Mouse (Mus musculus) heart, adult 11 months (tissue): Measurements from ENCODE around the gene Stard3nl.
A peak's percentile ranks its signal among the peaks of the same experiment; 100 is the strongest.
"Not testable (repeated sequence)": the region's sequence is repeated elsewhere in the genome, so short reads cannot be mapped to it uniquely, and the experiment has no call there.

Experiments used
- DNase-seq: peaks from one replicate; pipeline ENCODE4 v3.0.0; 2022

Gene Stard3nl

DNA sequence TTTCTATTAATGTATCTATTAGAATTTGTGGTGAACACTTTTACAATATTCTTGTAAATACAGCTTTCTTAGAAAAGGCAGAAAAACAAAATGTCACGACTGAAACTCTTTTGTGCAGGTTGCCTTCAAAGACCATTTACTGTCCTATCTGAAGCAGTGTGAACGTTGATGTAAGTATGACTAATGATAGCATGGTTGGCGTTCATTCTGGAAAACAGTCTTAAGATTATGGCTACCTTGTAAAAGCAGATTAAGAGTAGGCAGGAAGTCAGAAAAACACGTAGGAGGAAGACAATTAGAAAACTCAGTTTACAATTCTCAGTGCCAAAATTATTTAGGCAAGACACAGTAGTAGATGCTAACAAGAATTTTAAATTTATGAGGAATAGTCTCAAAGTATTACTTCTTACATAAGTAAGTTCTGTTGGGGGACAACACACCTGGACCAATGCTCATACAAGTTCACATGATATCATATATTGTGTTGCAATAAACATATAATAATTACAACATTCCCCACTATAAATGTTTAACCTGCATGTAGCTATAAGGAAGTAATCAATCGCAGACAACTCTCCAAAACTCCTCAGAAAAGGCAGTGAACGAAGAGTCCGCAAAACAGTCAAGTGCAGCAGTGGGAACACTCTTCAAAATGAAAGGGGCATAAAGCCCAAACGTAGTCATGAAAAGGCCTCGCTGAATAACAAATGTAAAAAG is 14.3 kb downstream of the Stard3nl start:
- no peak for DNase-seq

DNA sequence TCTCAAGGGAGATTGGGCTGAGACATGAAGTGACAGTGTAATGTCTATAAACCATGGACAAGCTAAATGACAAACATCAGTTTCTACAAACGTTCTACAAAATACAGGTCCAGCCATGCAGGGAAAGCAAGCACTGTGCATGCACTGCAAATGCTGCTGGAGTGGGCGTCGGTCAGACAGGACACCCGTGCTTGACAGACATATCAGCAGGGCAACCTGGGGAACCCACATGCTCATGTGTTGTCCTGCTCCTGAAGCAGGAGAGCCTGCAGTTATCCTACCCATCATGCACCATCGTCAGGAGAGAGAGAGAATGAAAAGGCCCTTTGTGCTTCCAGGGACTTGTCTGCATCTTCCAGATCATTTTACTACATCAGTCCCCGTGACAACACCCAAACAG is 16.3 kb downstream of the Stard3nl start:
- DNase-seq: no peak

DNA sequence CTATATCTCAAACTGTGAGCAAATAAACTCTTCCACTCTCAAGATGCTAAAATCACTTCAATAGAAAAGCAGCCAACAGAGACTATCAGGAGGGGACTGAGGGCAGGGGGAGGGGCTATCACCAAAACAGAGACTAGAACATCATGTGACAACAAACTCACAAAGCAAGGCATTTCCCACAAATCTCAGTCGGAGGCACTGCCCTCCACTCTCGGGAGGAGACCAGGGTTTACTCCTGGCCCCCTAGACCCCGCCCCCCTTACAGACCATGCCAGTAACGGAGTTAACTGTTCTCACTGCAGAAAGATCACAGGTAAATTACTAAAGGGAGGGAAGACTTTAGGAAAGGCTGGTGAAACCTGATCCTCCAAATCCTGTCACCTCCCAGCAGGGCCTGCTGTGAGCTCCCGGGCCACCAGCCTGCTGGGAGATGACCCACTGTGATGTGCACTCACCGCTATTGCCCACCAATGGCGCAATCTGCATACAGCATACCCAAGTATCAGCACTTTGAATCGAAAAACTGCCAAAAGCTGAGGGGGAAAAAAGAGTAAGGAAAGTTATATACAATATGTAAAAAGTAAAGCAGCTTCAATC is 23.4 kb downstream of the Stard3nl start:
- no peak for DNase-seq

- peak; percentile 33 for DNase-seq
Measured at GRCm38 (mm10) chr13:19368817-19369216, 26.8 kb downstream of the Stard3nl start.

- DNase-seq: peak; percentile 45
Measured at GRCm38 (mm10) chr13:19367536-19367935, 28.1 kb downstream of the Stard3nl start.

DNA sequence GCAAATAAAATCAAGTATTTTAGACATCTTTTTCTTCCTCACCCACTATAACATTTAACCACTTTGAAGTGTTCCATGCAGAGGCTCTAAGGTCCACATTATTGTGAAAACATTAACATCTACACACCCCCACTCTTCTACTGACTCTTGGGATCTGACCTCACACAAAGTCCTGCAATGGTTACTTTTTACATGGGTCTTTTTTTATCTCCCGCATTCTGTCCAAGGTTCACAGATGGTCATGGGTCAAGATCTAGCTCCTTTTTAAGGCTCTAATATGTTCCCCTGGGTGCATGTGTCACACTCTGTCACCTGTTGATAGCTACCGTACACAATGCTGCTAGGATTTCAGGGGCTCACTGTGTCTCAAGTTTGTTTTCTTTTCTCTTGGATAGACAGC is 28.7 kb downstream of the Stard3nl start:
- peak; percentile 72 for DNase-seq

DNA sequence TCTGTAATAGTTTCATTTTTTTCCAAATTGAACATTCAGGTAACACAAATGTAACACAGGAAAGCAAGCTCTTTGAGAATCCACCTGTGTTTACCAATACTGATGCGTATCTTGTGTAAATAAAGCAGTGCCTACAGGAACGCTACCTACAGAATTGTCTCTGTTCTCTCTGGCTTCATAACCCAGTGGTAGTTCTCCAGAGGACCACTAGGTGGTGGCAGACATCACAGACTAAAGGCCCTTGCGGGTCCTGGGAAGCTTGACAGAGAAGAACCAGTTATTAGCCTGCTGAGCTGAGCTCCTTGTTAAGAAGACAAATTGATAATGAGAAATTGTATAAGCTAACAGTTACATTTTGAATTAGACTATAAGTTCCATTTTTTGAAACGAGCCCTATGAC is 30.0 kb downstream of the Stard3nl start:
- DNase-seq: peak; percentile 76

DNA sequence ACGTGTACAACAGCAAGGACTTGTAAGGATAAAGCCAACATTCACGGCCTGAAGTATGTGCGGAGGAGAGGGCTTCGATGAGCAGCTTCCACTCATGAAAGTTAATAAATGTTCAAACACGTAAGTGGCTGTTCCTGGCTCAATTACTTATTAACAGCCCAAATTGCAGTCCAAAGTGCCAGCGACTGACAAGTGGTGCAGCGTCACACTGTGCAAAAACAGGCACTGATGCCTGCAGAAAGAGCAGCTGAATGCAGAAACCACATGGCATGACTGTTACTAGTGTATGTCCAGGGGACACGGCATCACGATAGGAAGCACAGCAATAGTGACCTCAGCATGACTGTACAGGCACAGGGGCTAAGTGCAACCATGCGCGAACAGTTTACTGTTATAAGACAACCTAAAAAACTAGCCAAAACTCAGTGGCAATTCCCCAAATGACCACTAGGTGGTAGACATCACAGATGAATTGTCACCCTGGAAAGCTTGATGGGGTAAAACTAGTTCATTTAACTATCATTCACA is 31.3 kb downstream of the Stard3nl start:
- peak; percentile 89 for DNase-seq

- DNase-seq: peak; percentile 33
Measured at GRCm38 (mm10) chr13:19362358-19362757, 33.2 kb downstream of the Stard3nl start.

DNA sequence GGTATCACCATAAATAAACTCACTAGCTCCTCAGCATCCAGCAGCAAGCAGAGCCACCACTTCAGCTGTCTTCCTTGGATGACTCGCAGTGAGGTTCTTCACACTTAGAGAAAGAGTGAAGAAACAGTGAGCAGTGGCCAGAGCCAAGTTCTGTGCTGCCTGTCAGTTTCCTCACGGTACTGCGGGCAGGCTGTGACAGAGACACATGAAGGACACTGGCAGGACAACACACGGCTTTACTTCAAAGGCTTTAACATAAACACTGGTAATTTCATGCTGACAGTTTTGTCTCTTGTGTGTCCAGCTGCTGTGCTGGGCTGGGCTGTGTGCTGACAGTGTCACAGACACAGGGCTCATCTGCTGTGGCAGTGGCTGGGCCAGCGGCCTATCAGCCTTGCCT is 37.6 kb downstream of the Stard3nl start:
- DNase-seq: peak; percentile 66

DNA sequence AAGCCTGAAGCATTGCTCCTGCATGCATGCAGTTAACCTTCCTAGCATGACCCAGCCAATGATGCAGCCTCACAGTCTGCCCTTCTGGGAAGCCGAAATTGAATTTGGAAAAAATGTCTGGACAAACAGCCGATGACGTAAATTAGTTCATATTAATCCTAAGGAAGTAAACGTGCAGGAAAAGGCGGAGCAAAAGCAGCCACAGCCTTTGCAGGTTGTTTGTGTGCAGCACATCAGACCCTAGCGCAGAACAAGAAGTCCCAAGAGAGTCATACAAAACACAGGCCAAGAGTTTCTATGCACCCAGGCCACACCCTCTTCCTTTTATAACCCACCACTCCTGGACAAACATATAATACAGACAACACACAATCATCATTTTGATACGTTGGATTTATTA is 38.3 kb downstream of the Stard3nl start:
- DNase-seq: peak; percentile 93

- DNase-seq: peak; percentile 82
Measured at GRCm38 (mm10) chr13:19356720-19357119, 38.9 kb downstream of the Stard3nl start.

DNA sequence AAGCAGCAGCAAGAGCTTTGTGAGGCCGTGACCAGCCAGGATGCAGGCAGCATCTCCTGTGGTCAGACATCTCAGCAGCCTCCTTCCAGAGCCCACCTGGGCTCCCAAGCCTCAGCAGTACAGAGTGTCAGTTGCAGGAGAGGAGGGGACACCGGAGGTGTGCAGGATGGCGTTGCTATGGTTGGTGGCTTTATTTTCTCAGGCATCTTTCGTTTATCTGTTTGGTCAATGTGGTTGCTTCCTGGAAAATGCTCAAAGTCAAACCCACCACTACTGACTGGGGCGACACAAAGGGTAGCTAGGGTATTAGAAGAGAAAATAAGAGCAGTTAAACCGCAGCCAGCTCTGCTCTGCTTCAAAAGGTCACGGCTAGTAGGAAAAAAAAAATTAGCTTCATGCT is 39.5 kb downstream of the Stard3nl start:
- peak; percentile 34 for DNase-seq

DNA sequence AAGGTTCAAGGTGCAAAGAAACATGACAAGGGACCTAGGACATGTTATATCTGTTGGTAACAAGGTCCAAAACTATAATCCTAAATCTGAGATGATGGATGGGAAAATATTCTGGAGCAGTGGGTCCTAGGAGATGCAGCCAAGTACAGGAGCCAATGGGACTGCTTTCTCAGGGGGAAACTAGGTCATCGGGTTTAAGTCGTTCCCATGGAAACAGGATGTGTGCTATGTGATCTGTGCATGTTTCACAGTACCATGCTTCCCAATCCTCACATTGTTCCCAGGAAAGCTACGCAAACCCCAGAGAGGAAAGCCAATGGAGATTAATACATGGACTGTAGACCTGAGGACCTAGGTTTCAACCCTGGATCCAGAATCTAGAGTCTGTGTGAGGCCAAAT is 42.8 kb downstream of the Stard3nl start:
- DNase-seq: peak; percentile 56

GRCm38 (mm10) chr13:19340356-19340755 is 55.2 kb downstream of the Stard3nl start:
- not testable (repeated sequence) for DNase-seq

DNA sequence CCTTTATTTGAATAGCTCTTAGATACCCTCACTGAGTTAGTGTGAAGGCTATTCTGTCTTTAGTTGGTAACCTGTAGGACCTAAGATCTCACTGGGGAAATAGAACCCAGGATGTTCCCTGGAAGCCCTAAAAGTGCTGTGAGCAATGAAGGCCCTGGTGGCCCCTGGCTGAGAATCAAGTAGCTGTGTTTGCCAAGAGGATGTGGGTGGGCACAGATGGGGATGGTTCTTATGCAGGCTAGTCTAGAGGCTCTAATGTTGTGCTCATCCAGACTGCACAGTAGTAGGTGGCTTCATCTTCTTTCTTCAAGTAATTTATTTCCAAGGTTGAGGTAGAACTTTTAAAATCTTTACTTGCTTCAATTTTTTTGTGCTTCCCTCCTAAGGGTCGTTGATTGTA is 59.3 kb downstream of the Stard3nl start:
- not testable (repeated sequence) for DNase-seq
